Mouse (Mus musculus) thymus, adult 2 months (tissue): ENCODE data around the gene Ceacam1.

Experiments used
- CTCF ChIP-seq: fragments of 200-500 bp; IDR thresholded peaks from 2 replicates; pipeline ENCODE4 v1.5.1; 2012; ENCODE audit warnings: mild to moderate bottlenecking, control low read depth, low read length, moderate library complexity, borderline replicate concordance; ENCODE audit not compliant: control insufficient read depth, poor library complexity, insufficient read depth; ENCODE audit errors: extremely low read depth
- POLR2A ChIP-seq: fragments of 200-500 bp; IDR thresholded peaks from 2 replicates; pipeline ENCODE4 v1.6.1; 2012; ENCODE audit warnings: mild to moderate bottlenecking, low read length, control low read depth, moderate library complexity; ENCODE audit not compliant: control insufficient read depth, poor library complexity, insufficient read depth; ENCODE audit errors: extremely low read depth

DNA sequence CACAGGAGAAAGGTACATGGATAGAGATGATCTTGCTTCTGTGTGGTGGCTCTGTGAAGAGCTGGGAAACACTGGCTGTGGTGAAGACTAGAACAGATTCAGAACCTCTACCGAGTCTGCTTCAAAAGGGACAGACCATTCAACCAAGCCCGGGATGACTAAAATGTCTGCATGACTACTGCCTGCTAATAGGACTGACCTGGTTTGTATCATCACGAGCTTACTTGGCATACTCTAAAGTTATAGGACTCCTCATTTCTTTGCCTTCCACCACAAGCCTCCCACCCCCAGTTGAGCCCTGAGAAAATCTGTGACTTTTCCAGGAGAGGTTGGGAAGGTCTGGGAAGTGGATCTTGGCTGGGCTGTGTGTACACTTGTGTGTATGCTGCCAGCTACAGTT is 65.5 kb downstream of the Ceacam1 start:
- TF ChIP-seq CTCF (no peak), POLR2A (no peak)
